Mouse (Mus musculus) forebrain, embryonic 11.5 days (tissue): ENCODE data around the gene Gsta4. TPM values are rescaled to one million over a fixed set of nuclear protein-coding genes. Genes with fewer than 3 reads are reported as not detected.
"Not testable (repeated sequence)": the region's sequence is repeated elsewhere in the genome, so short reads cannot be mapped to it uniquely, and the experiment has no call there.

ENCODE experiments used
- ATAC-seq: fragments of 200-750 bp; cut with Nextera tagmentation; replicated peaks from 2 replicates; pipeline ENCODE4 v1.8.0; 2017; ENCODE audit warnings: moderate TSS enrichment; ENCODE audit not compliant: low FRiP score
- DNase-seq: peaks from one replicate; pipeline ENCODE4 v3.0.0-alpha.2; 2017; ENCODE audit warnings: low spot score
- H3K27ac ChIP-seq: fragments of 300-500 bp; sonication (generic); 2 replicates; pipeline ENCODE4 v1.5.1; 2014; ENCODE audit warnings: low read depth, low read length
- H3K27me3 ChIP-seq: fragments of 300-500 bp; sonication (generic); 2 replicates; pipeline ENCODE4 v1.6.1; 2014; ENCODE audit warnings: mild to moderate bottlenecking, low read length, mixed read lengths; ENCODE audit not compliant: control insufficient read depth, insufficient read depth
- H3K36me3 ChIP-seq: fragments of 300-500 bp; sonication (generic); 2 replicates; pipeline ENCODE4 v1.6.1; 2014; ENCODE audit warnings: mild to moderate bottlenecking, low read length, moderate library complexity, mixed read lengths; ENCODE audit not compliant: control insufficient read depth, insufficient read depth
- H3K4me1 ChIP-seq: fragments of 300-500 bp; sonication (generic); replicated peaks from 2 replicates; pipeline ENCODE4 v1.6.1; 2014; ENCODE audit warnings: low read length, mixed read lengths; ENCODE audit not compliant: control insufficient read depth, insufficient read depth
- H3K4me2 ChIP-seq: fragments of 300-500 bp; sonication (generic); 2 replicates; pipeline ENCODE4 v1.6.1; 2014; ENCODE audit warnings: low read depth, mild to moderate bottlenecking, low read length, moderate library complexity, mixed read lengths; ENCODE audit not compliant: severe bottlenecking
- H3K4me3 ChIP-seq: fragments of 300-500 bp; sonication (generic); 2 replicates; pipeline ENCODE4 v1.5.1; 2014; ENCODE audit warnings: low read depth, low read length
- H3K9ac ChIP-seq: fragments of 300-500 bp; sonication (generic); 2 replicates; pipeline ENCODE4 v1.6.1; 2014; ENCODE audit warnings: low read length
- H3K9me3 ChIP-seq: fragments of 300-500 bp; sonication (generic); 2 replicates; pipeline ENCODE4 v1.6.1; 2016; ENCODE audit warnings: low read length, mixed read lengths; ENCODE audit not compliant: control insufficient read depth
- WGBS: fragments of 180-500 bp; shearing (Covaris S2); extraction: QIAGEN DNeasy Blood & Tissue Kit; methylation state at CpG from one replicate; pipeline ENCODE4 v1.1.7; 2014; 5-methylcytosine and 5-hydroxymethylcytosine counted together
- polyA plus RNA-seq: library from polyadenylated mRNA; unstranded; fragments of >200 nt; fragmentation: Nextera tagmentation; extraction: Ambion mirVana; gene quantifications from 2 replicates; pipeline ENCODE4 v1.2.1, GENCODE M21; 2014

Gene Gsta4
- polyA plus RNA-seq, 1 experiment from 2014 or later, result 58.5 TPM

- no peak overlapping the region for H3K27ac ChIP-seq
- H3K4me3 ChIP-seq, result no peak overlapping the region
- DNase-seq (no peak), ATAC-seq (no peak)
- H3K27me3 ChIP-seq, result no peaks in the 10 kb centered on the region
- WGBS, result 36% methylated on average over 1 of the region's 1 CpGs
- no peak overlapping the region for H3K4me2 ChIP-seq
- H3K4me1 ChIP-seq, result 0 out of 2 replicates have a peak, but pooled peaks cover 4% of the 10 kb centered on the region
- H3K9ac ChIP-seq, result no peak overlapping the region
- H3K9me3 ChIP-seq, result no peaks in the 10 kb centered on the region
- H3K36me3 ChIP-seq, result no peaks in the 10 kb centered on the region
These were observed 8.6 kb upstream of the Gsta4 start for GRCm38 (mm10) chr9:78174016-78174415.

GRCm38 (mm10) chr9:78174925-78175276 is 7.7 kb upstream of the Gsta4 start:
- not testable (repeated sequence) for H3K4me1 ChIP-seq, H3K4me2 ChIP-seq

GRCm38 (mm10) chr9:78175277-78176200 is 7.0 kb upstream of the Gsta4 start:
- ATAC-seq, result peak; percentile 99
- WGBS, result under 1% methylated on average over 48 of the region's 58 CpGs
- Histone ChIP-seq H3K27me3 (no peaks in the 10 kb centered on the region), H3K27ac (peak overlapping the region; percentile 94), H3K4me3 (peak overlapping the region; percentile 59), H3K4me1 (0 out of 2 replicates have a peak, but pooled peaks cover 4% of the 10 kb centered on the region), H3K9ac (peak overlapping the region; percentile 88), H3K9me3 (no peaks in the 10 kb centered on the region), H3K4me2 (peak overlapping the region; percentile 52), H3K36me3 (no peaks in the 10 kb centered on the region)
- DNase-seq, result peak; percentile 97

More at GRCm38 (mm10) chr9:78174925-78175276, 7.7 kb upstream of the Gsta4 start:
- WGBS, result 46% methylated on average over 3 of the region's 3 CpGs
- not testable (repeated sequence) for H3K27me3 ChIP-seq, H3K27ac ChIP-seq, H3K36me3 ChIP-seq, H3K9ac ChIP-seq, DNase-seq, H3K4me3 ChIP-seq, H3K9me3 ChIP-seq
- ATAC-seq, result peak; percentile 39

- Histone ChIP-seq H3K27me3 (no peaks in the 10 kb centered on the region), H3K9ac (peak overlapping the region; percentile 88), H3K4me3 (peak overlapping the region; percentile 59), H3K36me3 (no peaks in the 10 kb centered on the region), H3K27ac (peak overlapping the region; percentile 94), H3K4me1 (0 out of 2 replicates have a peak, but pooled peaks cover 4% of the 10 kb centered on the region), H3K4me2 (peak overlapping the region; percentile 52), H3K9me3 (no peaks in the 10 kb centered on the region)
- DNase-seq, result peak; percentile 82
- peak; percentile 68 for ATAC-seq
- 2% methylated on average over 22 of the region's 22 CpGs for WGBS
These were observed 6.3 kb upstream of the Gsta4 start for GRCm38 (mm10) chr9:78176201-78176727.

GRCm38 (mm10) chr9:78176831-78177230 is 5.7 kb upstream of the Gsta4 start:
- ATAC-seq (no peak), DNase-seq (no peak)
- H3K4me3 ChIP-seq, result peak overlapping the region; percentile 59
- peak overlapping the region; percentile 52 for H3K4me2 ChIP-seq
- H3K4me1 ChIP-seq, result 0 out of 2 replicates have a peak, but pooled peaks cover 4% of the 10 kb centered on the region
- H3K9ac ChIP-seq, result peak overlapping the region; percentile 88
- H3K27me3 ChIP-seq, result no peaks in the 10 kb centered on the region
- no peaks in the 10 kb centered on the region for H3K9me3 ChIP-seq
- no peaks in the 10 kb centered on the region for H3K36me3 ChIP-seq
- peak overlapping the region; percentile 94; the same call in 1 of the 2 replicates for H3K27ac ChIP-seq
- WGBS, result 43% methylated on average over 7 of the region's 7 CpGs

GRCm38 (mm10) chr9:78178197-78178596 is 4.4 kb upstream of the Gsta4 start:
- WGBS, result 80% methylated on average over 5 of the region's 5 CpGs
- ATAC-seq, result no peak

GRCm38 (mm10) chr9:78179071-78179470 is 3.5 kb upstream of the Gsta4 start:
- H3K4me2 ChIP-seq, result no peak overlapping the region
- 90% methylated on average over 2 of the region's 2 CpGs for WGBS
- DNase-seq, result no peak

More at GRCm38 (mm10) chr9:78178197-78178596, 4.4 kb upstream of the Gsta4 start:
- Histone ChIP-seq H3K4me1 (0 out of 2 replicates have a peak, but pooled peaks cover 4% of the 10 kb centered on the region), H3K36me3 (no peaks in the 10 kb centered on the region), H3K4me3 (no peak overlapping the region), H3K27me3 (no peaks in the 10 kb centered on the region), H3K9me3 (no peaks in the 10 kb centered on the region), H3K27ac (no peak overlapping the region), H3K4me2 (no peak overlapping the region), H3K9ac (no peak overlapping the region)
- no peak for DNase-seq

GRCm38 (mm10) chr9:78185686-78186085 is 3.1 kb downstream of the Gsta4 start:
- ATAC-seq (no peak), DNase-seq (peak; percentile 7)
- Histone ChIP-seq H3K36me3 (no peaks in the 10 kb centered on the region), H3K4me2 (no peak overlapping the region), H3K27ac (no peak overlapping the region), H3K9me3 (no peaks in the 10 kb centered on the region), H3K4me3 (no peak overlapping the region), H3K4me1 (no peaks in the 10 kb centered on the region), H3K9ac (no peak overlapping the region), H3K27me3 (no peaks in the 10 kb centered on the region)
- 90% methylated on average over 9 of the region's 9 CpGs for WGBS

More at GRCm38 (mm10) chr9:78179071-78179470, 3.5 kb upstream of the Gsta4 start:
- H3K27me3 ChIP-seq, result no peaks in the 10 kb centered on the region
- no peaks in the 10 kb centered on the region for H3K36me3 ChIP-seq
- H3K9me3 ChIP-seq, result no peaks in the 10 kb centered on the region
- 0 out of 2 replicates have a peak, but pooled peaks cover 4% of the 10 kb centered on the region for H3K4me1 ChIP-seq
- no peak overlapping the region for H3K4me3 ChIP-seq
- no peak overlapping the region for H3K9ac ChIP-seq
- no peak for ATAC-seq
- H3K27ac ChIP-seq, result no peak overlapping the region
